Mouse (Mus musculus) hindbrain, embryonic 12.5 days (tissue): ENCODE measurements around the gene Mettl22. TPM values are rescaled to one million over a fixed set of nuclear protein-coding genes. Genes with fewer than 3 reads are reported as not detected.

Experiments used
- ATAC-seq: fragments of 200-750 bp; cut with Nextera tagmentation; 2 replicates; pipeline ENCODE4 v1.8.0; 2017; ENCODE audit warnings: moderate TSS enrichment; ENCODE audit not compliant: low FRiP score
- H3K27ac ChIP-seq: fragments of 300-500 bp; sonication (generic); 2 replicates; pipeline ENCODE4 v1.5.1; 2016; ENCODE audit warnings: mild to moderate bottlenecking
- H3K27me3 ChIP-seq: fragments of 300-500 bp; sonication (generic); 2 replicates; pipeline ENCODE4 v1.6.1; 2016; ENCODE audit warnings: mild to moderate bottlenecking
- H3K36me3 ChIP-seq: fragments of 300-500 bp; sonication (generic); 2 replicates; pipeline ENCODE4 v1.6.1; 2016; ENCODE audit warnings: mild to moderate bottlenecking
- H3K4me1 ChIP-seq: fragments of 300-500 bp; sonication (generic); 2 replicates; pipeline ENCODE4 v1.6.1; 2016
- H3K4me2 ChIP-seq: fragments of 300-500 bp; sonication (generic); replicated peaks from 2 replicates; pipeline ENCODE4 v1.6.1; 2016; ENCODE audit warnings: mild to moderate bottlenecking
- H3K4me3 ChIP-seq: fragments of 300-500 bp; sonication (generic); 2 replicates; pipeline ENCODE4 v1.5.1; 2016; ENCODE audit warnings: mild to moderate bottlenecking
- H3K9ac ChIP-seq: fragments of 300-500 bp; sonication (generic); 2 replicates; pipeline ENCODE4 v1.6.1; 2016; ENCODE audit warnings: mild to moderate bottlenecking, moderate library complexity
- H3K9me3 ChIP-seq: fragments of 300-500 bp; sonication (generic); replicated peaks from 2 replicates; pipeline ENCODE4 v1.6.1; 2016; ENCODE audit warnings: mild to moderate bottlenecking
- WGBS: fragments of 180-500 bp; shearing (Covaris S2); methylation state at CpG from one replicate; pipeline ENCODE4 v1.1.7; 2016; 5-methylcytosine and 5-hydroxymethylcytosine counted together
- polyA plus RNA-seq: library from polyadenylated mRNA; unstranded; fragments of >200 nt; fragmentation: Nextera tagmentation; extraction: Ambion mirVana; gene quantifications from 2 replicates; pipeline ENCODE4 v1.2.1, GENCODE M21; 2016

Gene Mettl22
- 20.3 and 22.6 TPM in 2 replicates for polyA plus RNA-seq

- H3K36me3 ChIP-seq: no peaks in the 10 kb centered on the region
- H3K9ac ChIP-seq: peak within 1 kb of the TSS; percentile 70
- H3K4me2 ChIP-seq: peak within 1 kb of the TSS; percentile 69
- H3K9me3 ChIP-seq: no peaks in the 10 kb centered on the region
- H3K27ac ChIP-seq: peak within 1 kb of the TSS; percentile 70
- H3K4me1 ChIP-seq: peaks cover 9% of the 10 kb centered on the region
- WGBS: under 1% methylated on average over 48 of the region's 48 CpGs
- ATAC-seq: peak; percentile 96
- H3K4me3 ChIP-seq: peak within 1 kb of the TSS; percentile 67
- peaks cover 6% of the 10 kb centered on the region; the same call in 1 of the 2 replicates for H3K27me3 ChIP-seq
Measured at GRCm38 (mm10) chr16:8470603-8471481, at the start of gene Mettl22. Gene Mettl22 (plus strand): TSS chr16:8470788.

- Histone ChIP-seq H3K4me1 (peaks cover 11% of the 10 kb centered on the region), H3K4me2 (no peak overlapping the region), H3K36me3 (no peaks in the 10 kb centered on the region), H3K9ac (no peak overlapping the region), H3K27me3 (peaks cover 36% of the 10 kb centered on the region), H3K27ac (no peak overlapping the region), H3K4me3 (no peak overlapping the region), H3K9me3 (no peaks in the 10 kb centered on the region)
- ATAC-seq: no peak
- 90% methylated on average over 4 of the region's 4 CpGs for WGBS
Measured at GRCm38 (mm10) chr16:8420842-8421241, 49.7 kb upstream of the Mettl22 start.

GRCm38 (mm10) chr16:8423626-8424114, 46.9 kb upstream of the Mettl22 start:
- ATAC-seq: no peak
- H3K36me3 ChIP-seq: no peaks in the 10 kb centered on the region
- no peak overlapping the region for H3K4me2 ChIP-seq
- H3K9me3 ChIP-seq: no peaks in the 10 kb centered on the region
- H3K9ac ChIP-seq: no peak overlapping the region
- H3K27ac ChIP-seq: no peak overlapping the region
- no peak overlapping the region for H3K4me3 ChIP-seq
- H3K4me1 ChIP-seq: peaks cover 6% of the 10 kb centered on the region; the same call in 1 of the 2 replicates
- H3K27me3 ChIP-seq: peaks cover 54% of the 10 kb centered on the region
- 48% methylated on average over 7 of the region's 7 CpGs for WGBS

GRCm38 (mm10) chr16:8424161-8424970, 46.2 kb upstream of the Mettl22 start:
- 0 out of 2 replicates have a peak, but pooled peaks have one; percentile 19 for ATAC-seq
- 5% methylated on average over 43 of the region's 43 CpGs for WGBS
- Histone ChIP-seq H3K4me2 (peak overlapping the region; percentile 59), H3K27ac (no peak overlapping the region), H3K9me3 (no peaks in the 10 kb centered on the region), H3K9ac (peak overlapping the region; percentile 18; the same call in 1 of the 2 replicates), H3K4me3 (peak overlapping the region; percentile 30), H3K4me1 (peaks cover 6% of the 10 kb centered on the region; the same call in 1 of the 2 replicates), H3K36me3 (no peaks in the 10 kb centered on the region), H3K27me3 (peaks cover 54% of the 10 kb centered on the region)

- no peak within 1 kb of the TSS for H3K27ac ChIP-seq
- H3K27me3 ChIP-seq: peaks cover 54% of the 10 kb centered on the region
- peak within 1 kb of the TSS; percentile 59 for H3K4me2 ChIP-seq
- H3K36me3 ChIP-seq: no peaks in the 10 kb centered on the region
- H3K9ac ChIP-seq: peak within 1 kb of the TSS; percentile 18; the same call in 1 of the 2 replicates
- WGBS: 5% methylated on average over 16 of the region's 16 CpGs
- peak within 1 kb of the TSS; percentile 30 for H3K4me3 ChIP-seq
- no peaks in the 10 kb centered on the region for H3K9me3 ChIP-seq
- H3K4me1 ChIP-seq: peaks cover 6% of the 10 kb centered on the region; the same call in 1 of the 2 replicates
- no peak for ATAC-seq
Measured at GRCm38 (mm10) chr16:8424971-8425330, 45.6 kb upstream of the Mettl22 start, which contains the start of gene Tmem114. Gene Tmem114 (minus strand): TSS chr16:8425136.

- Histone ChIP-seq H3K4me1 (peaks cover 6% of the 10 kb centered on the region; the same call in 1 of the 2 replicates), H3K36me3 (no peaks in the 10 kb centered on the region), H3K4me2 (no peak overlapping the region), H3K27me3 (peaks cover 54% of the 10 kb centered on the region), H3K4me3 (no peak overlapping the region), H3K9me3 (no peaks in the 10 kb centered on the region), H3K9ac (no peak overlapping the region), H3K27ac (no peak overlapping the region)
- ATAC-seq: no peak
- 85% methylated on average over 5 of the region's 5 CpGs for WGBS
Measured at GRCm38 (mm10) chr16:8425736-8426135, 44.9 kb upstream of the Mettl22 start.

- H3K27me3 ChIP-seq: peaks cover 31% of the 10 kb centered on the region
- WGBS: 90% methylated on average over 4 of the region's 4 CpGs
- ATAC-seq: no peak
- no peak overlapping the region for H3K4me2 ChIP-seq
- no peak overlapping the region for H3K27ac ChIP-seq
- no peaks in the 10 kb centered on the region for H3K36me3 ChIP-seq
- no peak overlapping the region for H3K4me3 ChIP-seq
- H3K9ac ChIP-seq: no peak overlapping the region
- no peaks in the 10 kb centered on the region for H3K9me3 ChIP-seq
- peaks cover 2% of the 10 kb centered on the region for H3K4me1 ChIP-seq
Measured at GRCm38 (mm10) chr16:8429531-8429930, 41.1 kb upstream of the Mettl22 start.

- no peaks in the 10 kb centered on the region for H3K9me3 ChIP-seq
- no peaks in the 10 kb centered on the region; the same call in 1 of the 2 replicates for H3K4me1 ChIP-seq
- WGBS: 85% methylated on average over 3 of the region's 3 CpGs
- H3K9ac ChIP-seq: no peak overlapping the region
- ATAC-seq: no peak
- H3K27ac ChIP-seq: no peak overlapping the region
- H3K4me3 ChIP-seq: no peak overlapping the region
- H3K27me3 ChIP-seq: peaks cover 2% of the 10 kb centered on the region; the same call in 1 of the 2 replicates
- no peaks in the 10 kb centered on the region for H3K36me3 ChIP-seq
- no peak overlapping the region for H3K4me2 ChIP-seq
Measured at GRCm38 (mm10) chr16:8432616-8433015, 38.0 kb upstream of the Mettl22 start.

- Histone ChIP-seq H3K4me1 (no peaks in the 10 kb centered on the region), H3K9ac (no peak overlapping the region), H3K4me3 (no peak overlapping the region), H3K9me3 (no peaks in the 10 kb centered on the region), H3K27me3 (no peaks in the 10 kb centered on the region), H3K36me3 (no peaks in the 10 kb centered on the region), H3K4me2 (no peak overlapping the region), H3K27ac (no peak overlapping the region)
- no peak for ATAC-seq
- WGBS: 78% methylated on average over 7 of the region's 7 CpGs
Measured at GRCm38 (mm10) chr16:8444911-8445310, 25.7 kb upstream of the Mettl22 start.

GRCm38 (mm10) chr16:8446256-8446655, 24.3 kb upstream of the Mettl22 start:
- WGBS: 91% methylated on average over 6 of the region's 6 CpGs
- H3K36me3 ChIP-seq: no peaks in the 10 kb centered on the region
- no peak overlapping the region for H3K4me3 ChIP-seq
- no peak for ATAC-seq
- no peak overlapping the region for H3K27ac ChIP-seq
- H3K9me3 ChIP-seq: no peaks in the 10 kb centered on the region
- no peaks in the 10 kb centered on the region for H3K4me1 ChIP-seq
- no peak overlapping the region for H3K4me2 ChIP-seq
- no peak overlapping the region for H3K9ac ChIP-seq
- no peaks in the 10 kb centered on the region for H3K27me3 ChIP-seq

- Histone ChIP-seq H3K4me2 (no peak overlapping the region), H3K4me1 (peaks cover 3% of the 10 kb centered on the region; the same call in 1 of the 2 replicates), H3K27ac (no peak overlapping the region), H3K36me3 (no peaks in the 10 kb centered on the region), H3K27me3 (peaks cover 2% of the 10 kb centered on the region), H3K9ac (no peak overlapping the region), H3K4me3 (no peak overlapping the region), H3K9me3 (no peaks in the 10 kb centered on the region)
- ATAC-seq: no peak
- 90% methylated on average over 2 of the region's 2 CpGs for WGBS
Measured at GRCm38 (mm10) chr16:8453301-8453700, 17.3 kb upstream of the Mettl22 start.

- 50% methylated on average over 2 of the region's 2 CpGs for WGBS
- H3K4me2 ChIP-seq: no peak overlapping the region
- no peak overlapping the region for H3K27ac ChIP-seq
- H3K9ac ChIP-seq: no peak overlapping the region
- peaks cover 2% of the 10 kb centered on the region for H3K27me3 ChIP-seq
- H3K36me3 ChIP-seq: no peaks in the 10 kb centered on the region
- H3K9me3 ChIP-seq: no peaks in the 10 kb centered on the region
- H3K4me3 ChIP-seq: no peak overlapping the region
- peaks cover 3% of the 10 kb centered on the region; the same call in 1 of the 2 replicates for H3K4me1 ChIP-seq
- ATAC-seq: no peak
Measured at GRCm38 (mm10) chr16:8455221-8455620, 15.4 kb upstream of the Mettl22 start.
